Mouse (Mus musculus) layer of hippocampus, adult 9-11 months (tissue): ENCODE measurements around the gene Tmem102.

ENCODE experiments used
- DNase-seq: peaks from one replicate; pipeline ENCODE4 v3.0.0; 2022

Gene Tmem102

GRCm38 (mm10) chr11:69754233-69754632 lies 51.2 kb downstream of the Tmem102 start:
- no peak for DNase-seq
